Mouse (Mus musculus): ENCODE results near the gene Ttll8. TPM values are rescaled to one million over a fixed set of nuclear protein-coding genes. Genes with fewer than 3 reads are reported as not detected.

Gene Ttll8
- polyA plus RNA-seq, 1 experiment = not detected

DNA sequence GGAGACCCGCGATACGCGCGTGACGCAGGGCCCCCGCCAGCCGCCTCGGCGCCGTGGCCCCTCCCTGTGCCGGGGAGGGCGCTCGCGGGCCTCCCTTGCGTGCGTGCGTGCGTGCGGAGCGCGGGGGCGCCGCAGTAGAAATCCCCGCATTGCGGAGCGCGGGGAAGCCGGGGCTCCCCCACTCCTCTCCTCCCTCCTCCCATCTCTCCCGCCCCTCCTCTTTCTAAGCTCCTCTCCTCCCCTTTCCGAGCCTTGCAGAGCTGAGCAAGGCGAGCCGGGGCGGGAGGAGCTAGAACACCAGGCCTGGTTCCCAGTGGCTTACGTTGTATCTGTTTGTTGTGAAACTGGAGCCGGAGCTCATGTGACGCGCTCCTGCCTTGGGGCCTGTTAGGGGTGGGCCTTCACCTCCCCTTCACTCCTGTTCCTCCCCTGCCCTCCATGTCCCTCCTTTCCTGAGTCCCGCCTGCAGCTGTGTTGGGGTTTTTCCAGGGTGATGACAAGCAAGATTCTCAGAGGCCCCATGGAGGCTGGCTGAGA is 90.5 kb downstream of the Ttll8 start:
- Histone ChIP-seq H3K9me3 (replicated peaks; ENCODE audit: control insufficient read depth, insufficient read depth, low read length, poor library complexity, severe bottlenecking) (no peaks in the 10 kb centered on the region), H3K36me3 (ENCODE audit: control insufficient read depth, insufficient read depth, low read length, poor library complexity, severe bottlenecking) (peaks cover 28% of the 10 kb centered on the region), H3K27me3 (ENCODE audit: control insufficient read depth, insufficient read depth, low read length, poor library complexity, severe bottlenecking) (no peaks in the 10 kb centered on the region), H3K27ac (ENCODE audit: insufficient read depth, low read length) (peak overlapping the region; percentile 99), H3K4me1 (ENCODE audit: control insufficient read depth, insufficient read depth, low read length) (peaks cover 10% of the 10 kb centered on the region), H3K4me3 (ENCODE audit: low read depth, low read length) (peak overlapping the region; percentile 88), H3K9ac (ENCODE audit: low read depth, poor library complexity, severe bottlenecking) (peak overlapping the region; percentile 95)
- TF ChIP-seq EP300 (IDR thresholded peaks at IDR 0.05; ENCODE audit: insufficient read depth, low read depth, low read length) = peak; percentile 89
- peak; percentile 24 for TF ChIP-seq POLR2A (IDR thresholded peaks at IDR 0.05; ENCODE audit: insufficient read depth, low read length)
- no peak for TF ChIP-seq CTCF (IDR thresholded peaks at IDR 0.05; ENCODE audit: low read depth, low read length)

DNA sequence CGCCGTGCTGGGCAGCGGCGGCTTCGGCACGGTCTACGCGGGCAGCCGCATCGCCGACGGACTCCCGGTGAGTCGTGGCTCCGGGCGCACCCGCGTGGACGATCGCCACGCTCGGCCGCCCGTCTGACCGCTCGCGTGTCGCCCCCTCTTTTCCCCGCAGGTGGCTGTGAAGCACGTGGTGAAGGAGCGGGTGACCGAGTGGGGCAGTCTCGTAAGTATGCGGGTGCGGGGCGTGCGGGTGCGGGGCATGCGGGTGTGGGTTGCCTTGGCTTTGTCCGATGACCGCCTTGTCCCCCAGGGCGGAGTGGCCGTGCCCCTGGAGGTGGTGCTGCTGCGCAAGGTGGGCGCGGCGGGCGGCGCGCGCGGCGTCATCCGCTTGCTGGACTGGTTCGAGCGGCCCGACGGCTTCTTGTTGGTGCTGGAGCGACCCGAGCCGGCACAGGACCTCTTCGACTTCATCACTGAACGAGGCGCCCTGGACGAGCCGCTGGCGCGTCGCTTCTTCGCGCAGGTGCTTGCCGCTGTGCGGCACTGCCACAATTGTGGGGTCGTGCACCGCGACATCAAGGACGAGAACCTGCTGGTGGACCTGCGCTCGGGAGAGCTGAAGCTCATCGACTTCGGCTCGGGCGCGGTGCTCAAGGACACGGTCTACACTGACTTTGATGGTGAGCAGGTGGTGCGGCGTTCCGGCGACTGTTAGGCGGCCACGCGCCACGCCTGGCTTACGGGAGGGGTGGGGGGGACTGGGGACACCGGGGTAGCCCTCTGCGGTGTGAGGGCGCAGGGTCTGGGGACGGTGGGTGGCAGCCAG is 91.1 kb downstream of the Ttll8 start:
- Histone ChIP-seq H3K4me1 (ENCODE audit: control insufficient read depth, insufficient read depth, low read length) (peaks cover 6% of the 10 kb centered on the region), H3K9me3 (replicated peaks; ENCODE audit: control insufficient read depth, insufficient read depth, low read length, poor library complexity, severe bottlenecking) (no peaks in the 10 kb centered on the region), H3K27me3 (ENCODE audit: control insufficient read depth, insufficient read depth, low read length, poor library complexity, severe bottlenecking) (no peaks in the 10 kb centered on the region), H3K36me3 (ENCODE audit: control insufficient read depth, insufficient read depth, low read length, poor library complexity, severe bottlenecking) (peaks cover 28% of the 10 kb centered on the region), H3K4me3 (ENCODE audit: low read depth, low read length) (peak overlapping the region; percentile 88), H3K27ac (ENCODE audit: insufficient read depth, low read length) (peak overlapping the region; percentile 23), H3K9ac (ENCODE audit: low read depth, poor library complexity, severe bottlenecking) (peak overlapping the region; percentile 95)
- TF ChIP-seq CTCF (IDR thresholded peaks at IDR 0.05; ENCODE audit: low read depth, low read length) = no peak
- TF ChIP-seq POLR2A (IDR thresholded peaks at IDR 0.05; ENCODE audit: insufficient read depth, low read length) = no peak
- no peak for TF ChIP-seq EP300 (IDR thresholded peaks at IDR 0.05; ENCODE audit: insufficient read depth, low read depth, low read length)

DNA sequence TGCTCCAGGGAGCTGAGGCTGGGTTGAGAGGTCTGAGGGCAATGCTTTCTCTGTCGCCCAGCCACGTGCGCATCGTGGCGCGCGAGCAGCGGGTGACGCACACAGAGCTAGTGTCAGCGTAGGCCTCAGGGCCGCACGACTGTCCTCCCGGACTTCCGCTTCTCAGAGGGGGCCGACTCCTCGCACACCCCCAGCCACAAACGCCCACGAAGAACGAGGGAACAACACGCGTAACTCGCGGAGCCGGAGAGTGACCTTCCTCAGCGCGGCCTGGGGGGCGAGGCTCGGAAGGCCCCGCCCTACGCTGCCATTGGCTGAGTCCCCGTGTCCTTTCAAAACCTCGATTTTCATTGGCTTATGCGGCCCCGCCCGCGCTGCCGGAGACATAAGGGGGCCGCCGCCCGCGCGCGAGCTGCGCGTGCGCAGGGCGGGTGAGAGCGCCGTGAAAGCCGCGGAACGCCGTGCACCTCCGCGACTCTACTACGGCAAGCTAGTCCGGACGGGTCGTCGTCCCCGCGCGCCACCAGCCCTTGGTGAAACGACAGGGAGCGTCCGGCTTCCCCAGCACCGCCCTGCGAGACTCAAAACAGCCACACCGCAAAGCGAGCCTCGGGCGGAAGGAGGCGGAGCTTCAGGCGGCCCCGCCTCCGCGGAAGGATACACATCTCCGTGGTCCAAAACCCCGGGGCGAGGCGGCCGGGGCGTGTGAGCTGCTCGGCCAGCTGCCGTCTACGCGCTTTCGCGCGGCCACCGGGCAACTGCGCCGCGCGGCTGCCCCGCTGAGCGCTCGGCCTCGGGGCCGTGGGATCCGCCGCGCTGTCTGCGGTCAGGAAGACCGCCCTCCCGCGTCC is 92.2 kb downstream of the Ttll8 start, which contains the start of gene Pim3:
Gene Pim3, plus strand, starts transcription at position 415 of the 851 bp plus-strand sequence.
- H3K36me3 ChIP-seq (ENCODE audit: control insufficient read depth, insufficient read depth, low read length, poor library complexity, severe bottlenecking) = peaks cover 28% of the 10 kb centered on the region
- peaks cover under 1% of the 10 kb centered on the region for H3K4me1 ChIP-seq (ENCODE audit: control insufficient read depth, insufficient read depth, low read length)
- peak within 1 kb of the TSS; percentile 28 for H3K27ac ChIP-seq (ENCODE audit: insufficient read depth, low read length)
- H3K9me3 ChIP-seq (replicated peaks; ENCODE audit: control insufficient read depth, insufficient read depth, low read length, poor library complexity, severe bottlenecking) = no peaks in the 10 kb centered on the region
- H3K27me3 ChIP-seq (ENCODE audit: control insufficient read depth, insufficient read depth, low read length, poor library complexity, severe bottlenecking) = no peaks in the 10 kb centered on the region
- TF ChIP-seq EP300 (IDR thresholded peaks at IDR 0.05; ENCODE audit: insufficient read depth, low read depth, low read length) (0 out of 2 replicates have a peak, but pooled peaks have one; percentile 36), CTCF (IDR thresholded peaks at IDR 0.05; ENCODE audit: low read depth, low read length) (no peak), POLR2A (IDR thresholded peaks at IDR 0.05; ENCODE audit: insufficient read depth, low read length) (peak; percentile 62)
- peak within 1 kb of the TSS; percentile 95 for H3K9ac ChIP-seq (ENCODE audit: low read depth, poor library complexity, severe bottlenecking)
- H3K4me3 ChIP-seq (ENCODE audit: low read depth, low read length) = peak within 1 kb of the TSS; percentile 88

DNA sequence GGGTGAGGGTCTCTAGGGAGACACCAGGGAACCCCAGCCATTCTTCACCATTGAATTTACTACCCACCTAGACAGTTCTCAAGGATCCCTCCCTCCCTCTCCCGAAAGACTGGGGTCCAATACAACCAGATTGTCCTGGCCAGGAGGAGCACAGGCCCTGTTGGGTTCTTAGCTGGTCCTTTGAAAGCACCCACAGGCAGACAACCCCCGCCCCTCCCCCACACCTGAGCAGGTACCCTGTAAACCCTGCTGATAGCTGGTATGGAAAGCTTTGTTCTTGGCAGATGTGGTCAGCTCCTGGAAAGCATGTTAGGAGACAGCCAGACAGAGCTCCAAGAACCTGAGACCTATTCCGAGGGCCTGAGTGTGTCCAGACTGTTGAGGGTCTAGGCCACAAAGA is 93.4 kb downstream of the Ttll8 start:
- Histone ChIP-seq H3K36me3 (ENCODE audit: control insufficient read depth, insufficient read depth, low read length, poor library complexity, severe bottlenecking) (peaks cover 28% of the 10 kb centered on the region), H3K4me1 (ENCODE audit: control insufficient read depth, insufficient read depth, low read length) (no peaks in the 10 kb centered on the region), H3K9me3 (replicated peaks; ENCODE audit: control insufficient read depth, insufficient read depth, low read length, poor library complexity, severe bottlenecking) (no peaks in the 10 kb centered on the region), H3K4me3 (ENCODE audit: low read depth, low read length) (no peak overlapping the region), H3K9ac (ENCODE audit: low read depth, poor library complexity, severe bottlenecking) (no peak overlapping the region), H3K27me3 (ENCODE audit: control insufficient read depth, insufficient read depth, low read length, poor library complexity, severe bottlenecking) (no peaks in the 10 kb centered on the region), H3K27ac (ENCODE audit: insufficient read depth, low read length) (no peak overlapping the region)
- TF ChIP-seq CTCF (IDR thresholded peaks at IDR 0.05; ENCODE audit: low read depth, low read length) (no peak), POLR2A (IDR thresholded peaks at IDR 0.05; ENCODE audit: insufficient read depth, low read length) (no peak), EP300 (IDR thresholded peaks at IDR 0.05; ENCODE audit: insufficient read depth, low read depth, low read length) (no peak)

DNA sequence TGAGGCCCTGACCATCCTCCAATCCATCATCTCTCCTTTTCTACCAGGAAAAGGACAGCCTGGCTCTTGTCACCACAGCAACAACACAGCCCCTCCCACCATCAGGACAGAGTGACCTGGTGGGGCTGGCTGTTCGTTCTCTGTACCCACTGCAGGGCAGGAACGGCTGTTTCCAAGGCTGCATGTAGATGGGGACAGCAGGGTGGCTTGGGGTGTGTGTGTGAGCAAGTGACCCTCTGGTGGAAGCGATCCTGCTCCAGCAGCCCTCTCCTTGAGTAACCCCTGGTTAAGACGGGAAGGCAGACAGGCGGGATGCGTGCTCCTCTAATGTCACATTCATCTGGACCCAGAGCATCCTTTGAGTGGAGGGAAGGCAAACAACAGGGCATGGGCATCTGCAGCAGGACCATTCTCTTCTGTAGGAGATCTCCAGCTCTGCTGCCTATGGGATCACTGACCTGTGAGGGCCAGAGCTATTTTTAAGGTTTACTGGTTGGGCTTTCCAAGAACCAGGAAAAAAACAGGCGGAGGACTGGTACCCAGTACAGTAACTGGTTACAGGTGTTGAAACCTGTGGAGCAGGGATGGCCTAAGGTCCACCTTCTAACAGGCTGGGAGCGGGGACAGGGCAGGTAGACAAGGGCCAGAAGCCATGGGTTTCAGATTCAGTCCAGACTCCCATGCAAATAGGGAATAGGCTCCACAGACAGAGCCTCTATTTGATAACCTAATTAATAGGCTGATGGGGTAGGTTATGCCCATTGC is 94.8 kb downstream of the Ttll8 start:
- H3K4me1 ChIP-seq (ENCODE audit: control insufficient read depth, insufficient read depth, low read length) = peaks cover 5% of the 10 kb centered on the region
- no peak overlapping the region for H3K9ac ChIP-seq (ENCODE audit: low read depth, poor library complexity, severe bottlenecking)
- H3K9me3 ChIP-seq (replicated peaks; ENCODE audit: control insufficient read depth, insufficient read depth, low read length, poor library complexity, severe bottlenecking) = no peaks in the 10 kb centered on the region
- peaks cover 14% of the 10 kb centered on the region for H3K36me3 ChIP-seq (ENCODE audit: control insufficient read depth, insufficient read depth, low read length, poor library complexity, severe bottlenecking)
- TF ChIP-seq EP300 (IDR thresholded peaks at IDR 0.05; ENCODE audit: insufficient read depth, low read depth, low read length) (no peak), POLR2A (IDR thresholded peaks at IDR 0.05; ENCODE audit: insufficient read depth, low read length) (no peak), CTCF (IDR thresholded peaks at IDR 0.05; ENCODE audit: low read depth, low read length) (no peak)
- no peaks in the 10 kb centered on the region for H3K27me3 ChIP-seq (ENCODE audit: control insufficient read depth, insufficient read depth, low read length, poor library complexity, severe bottlenecking)
- no peak overlapping the region for H3K4me3 ChIP-seq (ENCODE audit: low read depth, low read length)
- no peak overlapping the region for H3K27ac ChIP-seq (ENCODE audit: insufficient read depth, low read length)
